Mouse (Mus musculus) myocyte (in vitro differentiated cells): ENCODE data around the gene Vmp1. TPM values are rescaled to one million over a fixed set of nuclear protein-coding genes. Genes with fewer than 3 reads are reported as not detected.

Experiments
- H3K27me3 ChIP-seq: one replicate; pipeline ENCODE4 v1.6.1; 2011; ENCODE audit not compliant: control insufficient read depth, insufficient read depth, insufficient read length
- H3K36me3 ChIP-seq: one replicate; pipeline ENCODE4 v1.6.1; 2011; ENCODE audit not compliant: control insufficient read depth, insufficient read depth
- H3K4me2 ChIP-seq: one replicate; pipeline ENCODE4 v1.6.1; 2011; ENCODE audit warnings: low read depth, control low read depth
- H3K4me3 ChIP-seq: one replicate; pipeline ENCODE4 v1.5.1; 2011; ENCODE audit warnings: mild to moderate bottlenecking, control low read depth, moderate library complexity
- H3K79me2 ChIP-seq: one replicate; pipeline ENCODE4 v1.6.1; 2011; ENCODE audit not compliant: control insufficient read depth, insufficient read depth
- H3ac ChIP-seq: one replicate; pipeline ENCODE4 v1.6.1; 2011; ENCODE audit not compliant: control insufficient read depth, insufficient read length
- CEBPB ChIP-seq: IDR thresholded peaks from 2 replicates; pipeline ENCODE4 v1.6.1; 2011; ENCODE audit warnings: mild to moderate bottlenecking, moderate library complexity; ENCODE audit not compliant: poor library complexity, insufficient read depth, severe bottlenecking
- E2F4 ChIP-seq: IDR thresholded peaks from one replicate; pipeline ENCODE4 v1.6.1; 2011; ENCODE audit warnings: mild to moderate bottlenecking, control low read depth, moderate library complexity; ENCODE audit not compliant: insufficient read depth
- MAX ChIP-seq: IDR thresholded peaks from one replicate; pipeline ENCODE4 v1.6.1; 2011; ENCODE audit warnings: low read depth, mild to moderate bottlenecking, control low read depth
- MYOD1 ChIP-seq, 3 experiments: IDR thresholded peaks; one replicate each; pipeline ENCODE4 v1.6.1; 2011; ENCODE audit warnings: control low read depth in 2 of 3, low read depth in 2 of 3, mild to moderate bottlenecking in 2 of 3, moderate library complexity in 1 of 3; ENCODE audit not compliant: insufficient read length in 2 of 3, control insufficient read depth in 1 of 3
- MYOG ChIP-seq, 3 experiments: IDR thresholded peaks; one replicate each; pipeline ENCODE4 v1.6.1; 2011; ENCODE audit warnings: control low read depth in 2 of 3, low read depth in 2 of 3, mild to moderate bottlenecking in 2 of 3; ENCODE audit not compliant: insufficient read length in 2 of 3, control insufficient read depth in 1 of 3, insufficient read depth in 1 of 3
- POLR2A ChIP-seq: IDR thresholded peaks from one replicate; pipeline ENCODE4 v1.6.1; 2011; ENCODE audit warnings: low read depth, mild to moderate bottlenecking, control low read depth, moderate library complexity; ENCODE audit not compliant: insufficient read length
- POLR2AphosphoS2 ChIP-seq: IDR thresholded peaks from one replicate; pipeline ENCODE4 v1.6.1; 2011; ENCODE audit warnings: low read depth, control low read depth; ENCODE audit not compliant: insufficient read length
- REST ChIP-seq: IDR thresholded peaks from one replicate; pipeline ENCODE4 v1.6.1; 2011; ENCODE audit warnings: mild to moderate bottlenecking, control low read depth, moderate library complexity; ENCODE audit not compliant: insufficient read depth, insufficient read length
- SRF ChIP-seq: IDR thresholded peaks from one replicate; pipeline ENCODE4 v1.6.1; 2011; ENCODE audit warnings: low read depth; ENCODE audit not compliant: control insufficient read depth, insufficient read length
- TCF12 ChIP-seq: IDR thresholded peaks from one replicate; pipeline ENCODE4 v1.6.1; 2011; ENCODE audit warnings: mild to moderate bottlenecking, control low read depth; ENCODE audit not compliant: poor library complexity, insufficient read depth, severe bottlenecking
- TCF3 ChIP-seq: IDR thresholded peaks from one replicate; pipeline ENCODE4 v1.6.1; 2011; ENCODE audit warnings: low read depth, control low read depth; ENCODE audit not compliant: insufficient read length
- USF1 ChIP-seq: IDR thresholded peaks from one replicate; pipeline ENCODE4 v1.6.1; 2011; ENCODE audit warnings: low read depth, mild to moderate bottlenecking, control low read depth, moderate library complexity
- polyA plus RNA-seq: library from polyadenylated mRNA; unstranded; fragments of >200 nt; fragmentation: generic; extraction: Trizol; gene quantifications from one replicate; pipeline ENCODE4 v1.2.1, GENCODE M21; 2012; ENCODE audit warnings: missing spikeins

The Vmp1 gene
- polyA plus RNA-seq, 1 experiment, result 169 TPM

DNA sequence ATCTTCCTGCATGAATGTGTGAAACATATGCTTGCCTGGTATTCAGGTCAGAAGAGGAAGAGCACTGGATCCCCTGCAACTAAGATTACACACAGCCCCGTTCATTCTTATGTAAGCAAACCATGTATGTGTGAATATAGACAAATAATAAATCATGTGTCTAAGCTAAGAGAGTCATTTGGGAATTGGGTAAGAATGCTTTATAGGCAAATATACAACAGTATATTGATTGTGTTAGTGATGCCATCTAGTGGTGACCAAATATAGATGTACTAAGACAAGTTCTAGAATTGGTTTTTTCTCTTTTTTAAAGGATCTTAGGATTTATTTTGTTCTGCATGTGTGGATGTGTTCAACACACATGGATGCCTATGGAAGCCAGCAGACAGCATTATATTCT is 28.0 kb downstream of the Vmp1 start:
- no peak overlapping the region for H3ac ChIP-seq
- peaks cover 19% of the 10 kb centered on the region for H3K36me3 ChIP-seq
- TF ChIP-seq POLR2AphosphoS2 (no peak), POLR2A (no peak), REST (no peak), CEBPB (no peak), SRF (no peak), MAX (no peak), TCF12 (no peak), E2F4 (no peak), MYOG (IDR thresholded peaks at IDR 0.05; ENCODE audit: control insufficient read depth in 1 of 3, insufficient read depth in 1 of 3, insufficient read length in 2 of 3, low read depth in 2 of 3) (no peak), USF1 (no peak), MYOD1 (IDR thresholded peaks at IDR 0.05; ENCODE audit: control insufficient read depth in 1 of 3, insufficient read length in 2 of 3, low read depth in 2 of 3) (no peak), TCF3 (no peak)
- H3K27me3 ChIP-seq, result no peaks in the 10 kb centered on the region
- no peak overlapping the region for H3K4me2 ChIP-seq
- no peak overlapping the region for H3K4me3 ChIP-seq
- peaks cover 5% of the 10 kb centered on the region for H3K79me2 ChIP-seq

DNA sequence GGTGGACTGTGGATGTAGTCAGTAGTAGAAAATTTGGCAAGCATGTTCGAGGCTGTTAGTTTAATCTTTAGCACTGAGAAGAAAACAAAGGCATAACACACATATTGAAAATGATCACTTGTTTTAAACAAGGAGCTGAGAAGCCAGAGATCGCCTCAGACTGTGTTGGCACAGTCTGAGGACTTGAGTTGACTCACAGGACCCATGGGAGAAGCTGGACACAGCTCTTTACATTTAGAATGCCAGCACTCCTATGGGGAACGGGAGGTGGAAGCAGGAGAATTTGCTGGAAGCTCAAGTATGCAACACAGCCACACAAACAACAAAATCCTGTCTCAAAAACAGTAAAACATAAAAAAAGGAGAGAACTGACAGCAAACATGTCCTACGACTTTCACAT is 29.5 kb downstream of the Vmp1 start:
- no peak for TF ChIP-seq USF1
- TF ChIP-seq MYOG (IDR thresholded peaks at IDR 0.05; ENCODE audit: control insufficient read depth in 1 of 3, insufficient read depth in 1 of 3, insufficient read length in 2 of 3, low read depth in 2 of 3), result no peak
- no peak for TF ChIP-seq SRF
- no peak for TF ChIP-seq E2F4
- no peak for TF ChIP-seq POLR2AphosphoS2
- no peak for TF ChIP-seq CEBPB
- H3K27me3 ChIP-seq, result no peaks in the 10 kb centered on the region
- no peak overlapping the region for H3K4me3 ChIP-seq
- H3K4me2 ChIP-seq, result peak overlapping the region; percentile 93
- H3K79me2 ChIP-seq, result peaks cover 9% of the 10 kb centered on the region
- no peak overlapping the region for H3ac ChIP-seq
- H3K36me3 ChIP-seq, result peaks cover 8% of the 10 kb centered on the region

GRCm38 (mm10) chr11:86653446-86653845 is 30.2 kb downstream of the Vmp1 start:
- peaks cover 13% of the 10 kb centered on the region for H3K79me2 ChIP-seq
- no peaks in the 10 kb centered on the region for H3K27me3 ChIP-seq
- H3ac ChIP-seq, result no peak overlapping the region
- peaks cover 2% of the 10 kb centered on the region for H3K36me3 ChIP-seq
- no peak overlapping the region for H3K4me3 ChIP-seq
- peak overlapping the region; percentile 93 for H3K4me2 ChIP-seq
- TF ChIP-seq TCF12, result no peak
- no peak for TF ChIP-seq POLR2AphosphoS2
- no peak for TF ChIP-seq USF1
- no peak for TF ChIP-seq SRF
- no peak for TF ChIP-seq MAX
- TF ChIP-seq POLR2A, result no peak

GRCm38 (mm10) chr11:86652578-86652979 is 31.1 kb downstream of the Vmp1 start:
- no peaks in the 10 kb centered on the region for H3K27me3 ChIP-seq
- TF ChIP-seq MAX (no peak), TCF12 (peak; percentile 47), REST (no peak), CEBPB (peak; percentile 85), TCF3 (no peak), USF1 (no peak)
- H3K79me2 ChIP-seq, result peaks cover 13% of the 10 kb centered on the region
- no peak overlapping the region for H3K4me3 ChIP-seq
- peak overlapping the region; percentile 93 for H3K4me2 ChIP-seq
- no peak overlapping the region for H3ac ChIP-seq
- no peaks in the 10 kb centered on the region for H3K36me3 ChIP-seq

DNA sequence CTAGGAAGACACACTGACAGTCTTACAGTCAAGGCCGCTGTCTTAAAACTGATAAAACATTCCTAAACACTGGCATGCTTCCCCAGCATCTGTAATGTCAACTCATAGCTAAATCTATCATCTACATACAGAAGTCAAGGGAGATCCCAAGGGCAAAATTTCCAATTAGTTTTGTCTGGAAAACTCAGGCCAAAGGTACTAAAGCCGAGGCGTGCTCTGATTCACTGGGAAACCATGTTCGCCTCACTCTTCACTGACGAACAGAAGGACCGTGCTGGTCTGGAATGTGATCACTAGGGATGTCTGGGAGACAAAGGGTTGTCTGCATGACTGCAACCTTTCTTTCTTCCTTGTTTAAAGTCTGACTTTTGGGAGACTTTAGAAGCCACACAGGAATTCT is 33.0 kb downstream of the Vmp1 start:
- peak overlapping the region; percentile 93 for H3K4me2 ChIP-seq
- H3K4me3 ChIP-seq, result no peak overlapping the region
- H3K36me3 ChIP-seq, result no peaks in the 10 kb centered on the region
- no peak overlapping the region for H3ac ChIP-seq
- H3K27me3 ChIP-seq, result no peaks in the 10 kb centered on the region
- H3K79me2 ChIP-seq, result peaks cover 13% of the 10 kb centered on the region
- TF ChIP-seq E2F4, result no peak
- TF ChIP-seq TCF3, result no peak
- TF ChIP-seq MAX, result no peak
- no peak for TF ChIP-seq SRF
- TF ChIP-seq POLR2AphosphoS2, result no peak
- no peak for TF ChIP-seq USF1
- TF ChIP-seq MYOG (IDR thresholded peaks at IDR 0.05; ENCODE audit: control insufficient read depth in 1 of 3, insufficient read depth in 1 of 3, insufficient read length in 2 of 3, low read depth in 2 of 3), result no peak
- no peak for TF ChIP-seq MYOD1 (IDR thresholded peaks at IDR 0.05; ENCODE audit: control insufficient read depth in 1 of 3, insufficient read length in 2 of 3, low read depth in 2 of 3)
- TF ChIP-seq TCF12, result no peak
- no peak for TF ChIP-seq REST
- no peak for TF ChIP-seq POLR2A
- no peak for TF ChIP-seq CEBPB
